Mouse (Mus musculus) brain, adult 2 months (tissue): ENCODE measurements at regions not wholly inside any gene's neighbourhood (a gene's known extent, or its start where the extent isn't known, plus 50 kb on each side); places are given as distances from the start of the nearest gene placed in this dataset.

ENCODE experiments used
- DNase-seq: peaks from one replicate; pipeline ENCODE4 v3.0.0; 2011; ENCODE audit warnings: low read depth, low spot score

DNA sequence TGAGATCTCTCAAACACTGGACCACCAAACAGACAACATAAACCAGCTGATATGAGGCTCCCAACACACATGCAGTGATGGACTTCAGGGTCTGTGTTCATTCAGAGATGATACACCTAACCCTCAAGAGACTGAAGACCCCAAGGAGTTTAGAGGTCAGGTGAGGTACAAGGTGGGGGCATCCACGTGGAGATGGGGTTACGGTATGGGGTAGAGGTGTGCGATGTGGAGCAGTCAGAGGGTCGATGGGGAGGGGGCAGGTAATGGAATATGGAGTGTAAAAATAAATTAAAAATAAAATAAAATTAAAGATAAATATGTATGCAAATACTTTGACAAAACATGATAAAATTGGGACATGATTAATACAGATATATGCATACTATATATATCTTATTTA lies 467.8 kb downstream of the Slitrk5 start:
- DNase-seq = no peak

GRCm38 (mm10) chr14:112153950-112154349 lies 479.1 kb downstream of the Slitrk5 start:
- DNase-seq = peak; percentile 5
